Mouse (Mus musculus): ENCODE data around the gene Zbtb16.

The Zbtb16 gene

GRCm38 (mm10) chr9:48835631-48836565, at the start of gene Zbtb16:
Zbtb16 (minus strand) TSS chr9:48836222.
- in situ Hi-C loops (cut with MboI; ENCODE audit: unreplicated experiment in 2 of 2), result no loop called here

- in situ Hi-C loops (cut with MboI; ENCODE audit: unreplicated experiment in 2 of 2), result no loop called here
These were observed 36.9 kb upstream of the Zbtb16 start for GRCm38 (mm10) chr9:48872896-48873295.

- in situ Hi-C loops (cut with MboI; ENCODE audit: unreplicated experiment in 2 of 2), result no loop called here
These were observed 30.6 kb upstream of the Zbtb16 start for GRCm38 (mm10) chr9:48866523-48867121.

- in situ Hi-C loops (cut with MboI; ENCODE audit: unreplicated experiment in 2 of 2), result no loop called here
These were observed 29.2 kb upstream of the Zbtb16 start for GRCm38 (mm10) chr9:48865235-48865634.

- in situ Hi-C loops (cut with MboI; ENCODE audit: unreplicated experiment in 2 of 2), result no loop called here
These were observed 25.5 kb upstream of the Zbtb16 start for GRCm38 (mm10) chr9:48861481-48861880.

- in situ Hi-C loops (cut with MboI; ENCODE audit: unreplicated experiment in 2 of 2), result no loop called here
These were observed 24.5 kb upstream of the Zbtb16 start for GRCm38 (mm10) chr9:48860526-48860845.

GRCm38 (mm10) chr9:48859828-48860525, 24.0 kb upstream of the Zbtb16 start:
- in situ Hi-C loops (cut with MboI; ENCODE audit: unreplicated experiment in 2 of 2), result no loop called here

- in situ Hi-C loops (cut with MboI; ENCODE audit: unreplicated experiment in 2 of 2), result no loop called here
These were observed 21.9 kb upstream of the Zbtb16 start for GRCm38 (mm10) chr9:48857944-48858343.

- in situ Hi-C loops (cut with MboI; ENCODE audit: unreplicated experiment in 2 of 2), result no loop called here
These were observed 20.2 kb upstream of the Zbtb16 start for GRCm38 (mm10) chr9:48856240-48856639.

- in situ Hi-C loops (cut with MboI; ENCODE audit: unreplicated experiment in 2 of 2), result no loop called here
These were observed 13.5 kb upstream of the Zbtb16 start for GRCm38 (mm10) chr9:48849531-48849930.

GRCm38 (mm10) chr9:48839568-48839967, 3.5 kb upstream of the Zbtb16 start:
- in situ Hi-C loops (cut with MboI; ENCODE audit: unreplicated experiment in 2 of 2), result no loop called here

GRCm38 (mm10) chr9:48838346-48838745, 2.3 kb upstream of the Zbtb16 start:
- in situ Hi-C loops (cut with MboI; ENCODE audit: unreplicated experiment in 2 of 2), result no loop called here

GRCm38 (mm10) chr9:48837181-48837580, 1.2 kb upstream of the Zbtb16 start:
- in situ Hi-C loops (cut with MboI; ENCODE audit: unreplicated experiment in 2 of 2), result no loop called here

GRCm38 (mm10) chr9:48836566-48836930, 526 bp upstream of the Zbtb16 start:
- in situ Hi-C loops (cut with MboI; ENCODE audit: unreplicated experiment in 2 of 2), result no loop called here

- in situ Hi-C loops (cut with MboI; ENCODE audit: unreplicated experiment in 2 of 2), result no loop called here
These were observed 1.2 kb downstream of the Zbtb16 start for GRCm38 (mm10) chr9:48834541-48835411.

- in situ Hi-C loops (cut with MboI; ENCODE audit: unreplicated experiment in 2 of 2), result no loop called here
These were observed 2.0 kb downstream of the Zbtb16 start for GRCm38 (mm10) chr9:48834006-48834405.

- in situ Hi-C loops (cut with MboI; ENCODE audit: unreplicated experiment in 2 of 2), result no loop called here
These were observed 2.5 kb downstream of the Zbtb16 start for GRCm38 (mm10) chr9:48833493-48833892.

GRCm38 (mm10) chr9:48832473-48833100, 3.4 kb downstream of the Zbtb16 start:
- in situ Hi-C loops (cut with MboI; ENCODE audit: unreplicated experiment in 2 of 2), result no loop called here

GRCm38 (mm10) chr9:48831560-48832460, 4.2 kb downstream of the Zbtb16 start:
- in situ Hi-C loops (cut with MboI; ENCODE audit: unreplicated experiment in 2 of 2), result no loop called here

Measured in v-Abl transformed pro-B cells (cell line).